Mouse (Mus musculus) hindbrain, postnatal 0 days (tissue): ENCODE results near the gene Hoxc8. TPM values are rescaled to one million over a fixed set of nuclear protein-coding genes. Genes with fewer than 3 reads are reported as not detected.

Experiments
- ATAC-seq: fragments of 200-750 bp; cut with Nextera tagmentation; 2 replicates; pipeline ENCODE4 v1.8.0; 2017; ENCODE audit warnings: mild to moderate bottlenecking, moderate TSS enrichment, moderate library complexity
- DNase-seq: peaks from one replicate; pipeline ENCODE4 v3.0.0-alpha.2; 2015; ENCODE audit warnings: low spot score
- H3K27ac ChIP-seq: fragments of 300-500 bp; sonication (generic); 2 replicates; pipeline ENCODE4 v1.5.1; 2014; ENCODE audit warnings: mild to moderate bottlenecking
- H3K27me3 ChIP-seq: fragments of 300-500 bp; sonication (generic); 2 replicates; pipeline ENCODE4 v1.6.1; 2014; ENCODE audit warnings: low read length, mixed read lengths; ENCODE audit not compliant: insufficient read depth
- H3K36me3 ChIP-seq: fragments of 300-500 bp; sonication (generic); 2 replicates; pipeline ENCODE4 v1.6.1; 2014; ENCODE audit warnings: low read length, mixed read lengths; ENCODE audit not compliant: insufficient read depth
- H3K4me1 ChIP-seq: fragments of 300-500 bp; sonication (generic); 2 replicates; pipeline ENCODE4 v1.6.1; 2014; ENCODE audit warnings: antibody characterized with exemption, low read length, mixed read lengths; ENCODE audit not compliant: insufficient read depth
- H3K4me2 ChIP-seq: fragments of 300-500 bp; sonication (generic); 2 replicates; pipeline ENCODE4 v1.6.1; 2014; ENCODE audit warnings: low read depth, mild to moderate bottlenecking, low read length, moderate library complexity, mixed read lengths
- H3K4me3 ChIP-seq: fragments of 300-500 bp; sonication (generic); 2 replicates; pipeline ENCODE4 v1.5.1; 2014; ENCODE audit warnings: low read length
- H3K9ac ChIP-seq: fragments of 300-500 bp; sonication (generic); replicated peaks from 2 replicates; pipeline ENCODE4 v1.6.1; 2014; ENCODE audit warnings: mild to moderate bottlenecking, low read length, moderate library complexity, mixed read lengths
- H3K9me3 ChIP-seq: fragments of 300-500 bp; sonication (generic); 2 replicates; pipeline ENCODE4 v1.6.1; 2016; ENCODE audit warnings: low read length, mixed read lengths
- CTCF ChIP-seq: IDR thresholded peaks from 2 replicates; pipeline ENCODE4 v1.5.1; 2016; ENCODE audit warnings: antibody characterized with exemption, control low read depth, low read depth
- WGBS: fragments of 180-500 bp; shearing (Covaris S2); extraction: QIAGEN DNeasy Blood & Tissue Kit; methylation state at CpG from one replicate; pipeline ENCODE4 v1.1.7; 2014; 5-methylcytosine and 5-hydroxymethylcytosine counted together
- polyA plus RNA-seq: library from polyadenylated mRNA; unstranded; fragments of >200 nt; fragmentation: Nextera tagmentation; extraction: Ambion mirVana; gene quantifications from 2 replicates; pipeline ENCODE4 v1.2.1, GENCODE M21; 2015
- total RNA-seq: library from RNA; depleted of rRNA; stranded (reverse); fragments of >200 nt; gene quantifications from 2 replicates; pipeline ENCODE4 v1.2.3, GENCODE M21; 2014

Hoxc8 gene
- total and polyA plus RNA-seq, 2 experiments from 2014 or later, result 0.26 TPM; not detected in 1

DNA sequence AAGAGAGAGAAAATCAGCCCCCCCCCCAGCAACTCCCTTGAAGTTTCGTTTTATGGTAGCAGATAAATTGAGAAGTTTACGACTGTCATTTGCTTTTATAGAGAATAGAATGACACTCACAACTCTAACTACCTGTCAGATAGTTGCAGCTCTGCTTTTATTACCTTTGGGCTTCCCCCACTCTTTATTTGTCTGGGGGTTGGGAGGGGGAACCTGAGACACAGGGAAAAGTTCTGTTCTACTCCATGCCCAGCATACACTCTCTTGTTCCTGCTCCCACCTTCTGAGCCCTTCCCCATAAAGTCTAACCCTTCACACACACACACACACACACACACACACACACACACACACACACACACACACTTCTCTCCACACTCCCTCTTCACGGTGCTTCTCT is 2.5 kb downstream of the Hoxc8 start:
- 1% methylated on average over 3 of the region's 3 CpGs for WGBS

DNA sequence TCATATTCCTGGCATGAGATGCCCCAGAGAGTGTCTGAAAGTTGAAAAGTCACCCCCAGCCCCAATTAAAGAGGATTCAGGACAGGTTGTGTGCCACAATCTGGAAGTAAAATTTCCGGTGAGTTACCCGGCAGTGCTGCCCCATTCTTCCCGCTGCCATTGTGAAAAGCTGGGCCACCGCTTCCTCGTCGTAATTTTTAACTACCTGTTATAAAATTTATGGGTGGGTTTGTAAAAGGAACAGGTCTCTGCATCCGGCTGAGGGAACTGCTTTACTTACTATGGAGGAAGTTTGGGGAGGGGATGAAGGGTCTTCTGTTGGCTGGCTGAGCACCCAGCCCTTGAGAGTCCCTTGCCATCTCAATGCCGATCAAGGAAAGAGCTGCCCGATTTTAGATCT is 6.1 kb downstream of the Hoxc8 start:
- no peak overlapping the region for H3K27ac ChIP-seq
- no peak overlapping the region for H3K4me3 ChIP-seq
- H3K9me3 ChIP-seq, result no peaks in the 10 kb centered on the region
- no peaks in the 10 kb centered on the region for H3K36me3 ChIP-seq
- ATAC-seq (no peak), DNase-seq (no peak)
- no peak overlapping the region for H3K4me2 ChIP-seq
- H3K4me1 ChIP-seq, result peaks cover 4% of the 10 kb centered on the region; the same call in 1 of the 2 replicates
- H3K9ac ChIP-seq, result no peak overlapping the region
- no peak for TF ChIP-seq CTCF
- peaks cover 92% of the 10 kb centered on the region for H3K27me3 ChIP-seq
- WGBS, result 3% methylated on average over 9 of the region's 9 CpGs

More for the DNA sequence above, 2.5 kb downstream of the Hoxc8 start:
- H3K4me2 ChIP-seq, result no peak overlapping the region
- no peaks in the 10 kb centered on the region for H3K4me1 ChIP-seq
- ATAC-seq (no peak), DNase-seq (no peak)
- no peak for TF ChIP-seq CTCF
- H3K9ac ChIP-seq, result no peak overlapping the region
- peaks cover 91% of the 10 kb centered on the region for H3K27me3 ChIP-seq
- no peaks in the 10 kb centered on the region for H3K36me3 ChIP-seq
- no peak overlapping the region for H3K27ac ChIP-seq
- no peaks in the 10 kb centered on the region for H3K9me3 ChIP-seq
- H3K4me3 ChIP-seq, result no peak overlapping the region

DNA sequence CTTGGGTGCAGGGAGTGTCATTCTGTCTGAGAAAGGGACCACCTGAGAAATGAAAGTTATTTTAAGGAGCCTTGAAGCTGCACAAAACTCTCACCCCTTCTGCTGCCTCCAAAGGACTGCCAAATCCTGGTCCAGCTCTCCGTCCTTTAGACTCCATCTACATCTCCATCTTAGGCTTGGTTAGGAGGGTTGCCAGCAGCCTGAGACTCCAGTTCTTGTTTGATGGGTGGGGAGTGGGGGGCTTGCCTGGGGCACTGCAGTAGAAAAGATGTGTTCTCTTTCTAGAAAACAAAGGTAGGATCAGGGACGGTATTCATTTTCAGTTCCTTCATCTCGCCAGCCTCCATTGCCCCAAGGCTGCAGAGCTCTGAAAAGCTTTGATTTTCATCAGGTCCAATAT is 7.0 kb downstream of the Hoxc8 start:
- Histone ChIP-seq H3K4me2 (no peak overlapping the region), H3K27me3 (peaks cover 92% of the 10 kb centered on the region), H3K4me1 (peaks cover 4% of the 10 kb centered on the region; the same call in 1 of the 2 replicates), H3K9me3 (no peaks in the 10 kb centered on the region), H3K9ac (no peak overlapping the region), H3K4me3 (no peak overlapping the region), H3K27ac (no peak overlapping the region), H3K36me3 (no peaks in the 10 kb centered on the region)
- DNase-seq (no peak), ATAC-seq (no peak)
- 2% methylated on average over 3 of the region's 3 CpGs for WGBS
- TF ChIP-seq CTCF, result no peak

DNA sequence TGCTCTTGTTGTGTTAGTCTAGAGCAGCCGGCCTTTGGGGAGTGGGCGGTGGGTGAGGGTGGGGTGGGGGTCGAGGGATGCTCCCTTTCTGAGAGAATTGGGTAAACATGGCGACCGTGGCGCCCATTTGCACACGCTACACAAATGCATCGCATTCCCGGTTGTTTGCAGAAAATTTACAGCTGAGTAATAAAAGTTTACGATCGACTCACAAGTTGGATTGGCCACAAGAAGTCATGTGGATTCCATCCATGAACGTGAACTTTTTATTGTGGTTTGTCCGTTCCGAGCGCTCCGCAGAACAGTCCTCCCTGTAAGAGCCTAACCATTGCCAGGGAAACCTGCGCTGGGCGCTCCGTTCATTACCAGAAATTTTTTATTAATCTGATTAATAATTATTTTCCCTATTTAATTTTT is 7.5 kb downstream of the Hoxc8 start, which contains the start of gene Hoxc6:
Hoxc6 (plus strand) TSS at position 319 of the 417 bp plus-strand sequence.
- Histone ChIP-seq H3K9me3 (no peaks in the 10 kb centered on the region), H3K4me2 (peak within 1 kb of the TSS; percentile 56), H3K9ac (no peak within 1 kb of the TSS), H3K27ac (no peak within 1 kb of the TSS), H3K4me1 (peaks cover 4% of the 10 kb centered on the region; the same call in 1 of the 2 replicates), H3K36me3 (no peaks in the 10 kb centered on the region), H3K4me3 (peak within 1 kb of the TSS; percentile 35), H3K27me3 (peaks cover 92% of the 10 kb centered on the region)
- 1% methylated on average over 19 of the region's 19 CpGs for WGBS
- ATAC-seq, result no peak
- no peak for DNase-seq
- TF ChIP-seq CTCF, result no peak

DNA sequence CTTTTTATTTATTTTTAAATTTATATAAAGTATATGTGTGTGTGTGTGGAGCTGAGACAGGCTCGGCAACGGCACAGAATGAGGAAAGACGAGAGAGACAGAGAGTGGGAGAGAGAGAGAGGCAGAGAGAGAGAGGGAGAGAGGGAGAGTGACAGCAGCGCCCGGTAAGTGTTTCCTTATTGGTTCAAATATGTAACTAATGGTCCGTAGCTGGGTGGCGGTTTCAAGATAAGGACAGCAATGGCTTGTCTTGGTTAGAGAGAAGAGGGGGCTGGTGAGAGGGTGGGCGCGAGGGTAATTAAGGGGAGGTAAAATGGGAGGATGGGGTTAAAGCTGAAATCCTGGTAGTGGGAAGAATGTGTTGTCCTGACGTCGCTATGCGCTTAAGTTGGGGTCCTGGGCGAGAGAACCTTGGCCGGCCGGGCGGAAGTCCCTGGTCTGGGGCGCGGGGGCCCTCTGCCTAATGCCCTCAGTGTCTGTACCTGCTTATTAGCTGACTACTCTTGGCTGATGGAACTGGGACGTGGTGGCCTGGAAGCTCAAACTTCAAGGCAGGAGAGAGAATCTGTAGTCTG is 8.3 kb downstream of the Hoxc8 start:
- 2% methylated on average over 19 of the region's 19 CpGs for WGBS

DNA sequence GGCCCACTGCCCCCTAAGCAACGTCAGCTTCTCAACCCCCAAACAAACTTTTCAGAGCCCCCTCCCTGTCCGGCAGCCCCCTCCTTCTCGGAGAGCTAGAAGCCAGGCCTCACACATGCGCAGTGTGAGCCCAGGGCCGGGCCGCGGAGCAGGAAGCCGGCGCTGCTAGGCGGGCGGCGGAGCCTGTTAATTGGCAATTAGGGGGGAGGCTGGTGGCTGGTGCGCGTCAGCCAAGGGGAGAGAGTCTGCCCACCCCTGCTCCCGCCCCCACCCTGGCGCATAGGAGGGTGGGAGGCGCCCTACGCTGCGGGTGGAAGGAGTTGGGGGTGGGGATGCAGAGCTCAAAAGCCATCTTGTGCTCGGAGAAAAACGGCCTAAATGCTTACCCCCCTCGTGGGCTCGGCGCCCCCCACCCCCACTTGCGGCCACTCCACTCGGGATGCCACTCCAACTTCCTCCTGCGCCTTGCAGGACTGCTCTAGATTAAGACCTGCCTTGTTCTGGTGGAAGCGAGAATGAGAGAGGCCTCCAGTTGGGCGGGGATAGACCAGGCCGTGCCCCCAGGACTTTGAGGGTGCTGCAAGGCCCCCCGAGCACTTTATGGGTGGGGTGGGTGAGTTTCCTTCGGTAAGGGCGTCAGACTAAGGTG is 8.9 kb downstream of the Hoxc8 start:
- ATAC-seq, result 0 out of 2 replicates have a peak, but pooled peaks have one; percentile 40
- Histone ChIP-seq H3K27ac (no peak overlapping the region), H3K27me3 (peaks cover 97% of the 10 kb centered on the region), H3K9me3 (no peaks in the 10 kb centered on the region), H3K4me2 (peak overlapping the region; percentile 56), H3K9ac (no peak overlapping the region), H3K36me3 (no peaks in the 10 kb centered on the region), H3K4me3 (peak overlapping the region; percentile 35), H3K4me1 (peaks cover 4% of the 10 kb centered on the region; the same call in 1 of the 2 replicates)
- under 1% methylated on average over 32 of the region's 33 CpGs for WGBS
- peak; percentile 58 for DNase-seq
- no peak for TF ChIP-seq CTCF

More for the DNA sequence above, 8.3 kb downstream of the Hoxc8 start:
- H3K4me1 ChIP-seq, result peaks cover 4% of the 10 kb centered on the region; the same call in 1 of the 2 replicates
- H3K27me3 ChIP-seq, result peaks cover 93% of the 10 kb centered on the region
- no peak overlapping the region for H3K9ac ChIP-seq
- no peak for TF ChIP-seq CTCF
- no peak overlapping the region for H3K27ac ChIP-seq
- no peaks in the 10 kb centered on the region for H3K36me3 ChIP-seq
- H3K4me2 ChIP-seq, result peak overlapping the region; percentile 56
- H3K4me3 ChIP-seq, result peak overlapping the region; percentile 35
- ATAC-seq (no peak), DNase-seq (no peak)
- no peaks in the 10 kb centered on the region for H3K9me3 ChIP-seq
